Mouse (Mus musculus) embryonic facial prominence, embryonic 11.5 days (tissue): ENCODE data around the gene Grb10. TPM values are rescaled to one million over a fixed set of nuclear protein-coding genes. Genes with fewer than 3 reads are reported as not detected.
A peak's percentile ranks its signal among the peaks of the same experiment; 100 is the strongest.

Experiments
- ATAC-seq: fragments of 200-750 bp; cut with Nextera tagmentation; replicated peaks from 2 replicates; pipeline ENCODE4 v1.8.0; 2017; ENCODE audit warnings: low read depth; ENCODE audit not compliant: insufficient number of reproducible peaks, low FRiP score, low TSS enrichment
- DNase-seq: peaks from one replicate; pipeline ENCODE4 v3.0.0-alpha.2; 2015; ENCODE audit warnings: low spot score
- H3K27ac ChIP-seq: fragments of 300-500 bp; sonication (generic); replicated peaks from 2 replicates; pipeline ENCODE4 v1.5.1; 2014; ENCODE audit warnings: mild to moderate bottlenecking, low read depth, low read length, control low read depth
- H3K27me3 ChIP-seq: fragments of 300-500 bp; sonication (generic); 2 replicates; pipeline ENCODE4 v1.6.1; 2014; ENCODE audit warnings: mild to moderate bottlenecking, low read length, moderate library complexity, mixed read lengths; ENCODE audit not compliant: control insufficient read depth, insufficient read depth
- H3K36me3 ChIP-seq: fragments of 300-500 bp; sonication (generic); replicated peaks from 2 replicates; pipeline ENCODE4 v1.6.1; 2014; ENCODE audit warnings: low read depth, mild to moderate bottlenecking, low read length, moderate library complexity, mixed read lengths; ENCODE audit not compliant: control insufficient read depth, insufficient read depth
- H3K4me1 ChIP-seq: fragments of 300-500 bp; sonication (generic); 2 replicates; pipeline ENCODE4 v1.6.1; 2014; ENCODE audit warnings: low read length, mixed read lengths; ENCODE audit not compliant: control insufficient read depth, insufficient read depth
- H3K4me2 ChIP-seq: fragments of 300-500 bp; sonication (generic); 2 replicates; pipeline ENCODE4 v1.6.1; 2014; ENCODE audit warnings: low read depth, mild to moderate bottlenecking, control low read depth, low read length, moderate library complexity
- H3K4me3 ChIP-seq: fragments of 300-500 bp; sonication (generic); 2 replicates; pipeline ENCODE4 v1.5.1; 2014; ENCODE audit warnings: low read depth, low read length, control low read depth
- H3K9ac ChIP-seq: fragments of 300-500 bp; sonication (generic); replicated peaks from 2 replicates; pipeline ENCODE4 v1.6.1; 2014; ENCODE audit warnings: mild to moderate bottlenecking, control low read depth, low read length
- H3K9me3 ChIP-seq: fragments of 300-500 bp; sonication (generic); replicated peaks from 2 replicates; pipeline ENCODE4 v1.6.1; 2016; ENCODE audit warnings: mild to moderate bottlenecking, low read length, inconsistent platforms, mixed read lengths; ENCODE audit not compliant: control insufficient read depth
- WGBS: fragments of 180-500 bp; shearing (Covaris S2); extraction: QIAGEN DNeasy Blood & Tissue Kit; methylation state at CpG from one replicate; pipeline ENCODE4 v1.1.7; 2014; 5-methylcytosine and 5-hydroxymethylcytosine counted together
- polyA plus RNA-seq: library from polyadenylated mRNA; unstranded; fragments of >200 nt; fragmentation: Nextera tagmentation; extraction: Ambion mirVana; gene quantifications from 2 replicates; pipeline ENCODE4 v1.2.1, GENCODE M21; 2014

Gene Grb10
- polyA plus RNA-seq, 1 experiment from 2014 or later: 230 TPM

GRCm38 (mm10) chr11:12037075-12037686 lies 1.3 kb downstream of the Grb10 start:
- DNase-seq (peak; percentile 74), ATAC-seq (peak; percentile 84)
- Histone ChIP-seq H3K27ac (peak overlapping the region; percentile 92), H3K4me2 (peak overlapping the region; percentile 50), H3K4me3 (peak overlapping the region; percentile 73), H3K36me3 (no peaks in the 10 kb centered on the region), H3K9ac (peak overlapping the region; percentile 97), H3K27me3 (peaks cover 48% of the 10 kb centered on the region), H3K9me3 (no peaks in the 10 kb centered on the region), H3K4me1 (no peaks in the 10 kb centered on the region)
- WGBS: under 1% methylated on average over 52 of the region's 93 CpGs

GRCm38 (mm10) chr11:12035916-12036910 lies 2.3 kb downstream of the Grb10 start:
- no peaks in the 10 kb centered on the region for H3K36me3 ChIP-seq
- no peaks in the 10 kb centered on the region for H3K4me1 ChIP-seq
- H3K27me3 ChIP-seq: peaks cover 52% of the 10 kb centered on the region
- peak overlapping the region; percentile 15 for H3K4me2 ChIP-seq
- peak overlapping the region; percentile 73 for H3K4me3 ChIP-seq
- DNase-seq: peak; percentile 52
- ATAC-seq: no peak
- H3K9me3 ChIP-seq: no peaks in the 10 kb centered on the region
- peak overlapping the region; percentile 92 for H3K27ac ChIP-seq
- peak overlapping the region; percentile 97 for H3K9ac ChIP-seq
- WGBS: 2% methylated on average over 58 of the region's 65 CpGs

DNA sequence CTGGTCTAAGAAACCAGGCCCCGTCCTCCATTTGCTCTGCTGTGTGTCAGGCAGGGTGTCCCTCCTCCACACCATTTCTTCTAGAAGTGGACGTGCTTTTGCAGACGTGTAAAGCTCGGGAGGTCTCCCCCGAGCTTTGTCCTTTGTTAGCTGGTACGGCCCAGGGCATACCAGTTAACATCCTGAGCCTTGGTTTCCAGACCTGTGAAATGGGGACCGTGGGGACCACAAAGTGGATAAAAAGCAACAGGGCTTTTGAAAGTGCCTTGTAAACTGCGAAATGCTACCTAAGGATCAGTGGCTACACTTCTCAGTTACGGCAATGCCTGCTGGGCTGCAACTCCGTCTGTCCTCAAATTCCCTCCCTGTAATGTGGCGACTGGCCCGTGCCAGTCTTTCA lies 3.2 kb downstream of the Grb10 start:
- H3K27me3 ChIP-seq: peaks cover 50% of the 10 kb centered on the region
- H3K9ac ChIP-seq: peak overlapping the region; percentile 97
- peak overlapping the region; percentile 73 for H3K4me3 ChIP-seq
- 4% methylated on average over 12 of the region's 12 CpGs for WGBS
- H3K27ac ChIP-seq: peak overlapping the region; percentile 39; the same call in 1 of the 2 replicates
- no peaks in the 10 kb centered on the region for H3K9me3 ChIP-seq
- H3K4me2 ChIP-seq: peak overlapping the region; percentile 47
- DNase-seq (peak; percentile 46), ATAC-seq (no peak)
- no peaks in the 10 kb centered on the region for H3K36me3 ChIP-seq
- no peaks in the 10 kb centered on the region for H3K4me1 ChIP-seq

- Histone ChIP-seq H3K4me2 (peak overlapping the region; percentile 47), H3K9me3 (no peaks in the 10 kb centered on the region), H3K27ac (no peak overlapping the region), H3K36me3 (no peaks in the 10 kb centered on the region), H3K27me3 (peaks cover 47% of the 10 kb centered on the region), H3K4me1 (no peaks in the 10 kb centered on the region), H3K9ac (peak overlapping the region; percentile 97), H3K4me3 (peak overlapping the region; percentile 73)
- no peak for ATAC-seq
- WGBS: 42% methylated on average over 4 of the region's 4 CpGs
- DNase-seq: peak; percentile 30
These were observed 3.7 kb downstream of the Grb10 start for GRCm38 (mm10) chr11:12034781-12035180.

DNA sequence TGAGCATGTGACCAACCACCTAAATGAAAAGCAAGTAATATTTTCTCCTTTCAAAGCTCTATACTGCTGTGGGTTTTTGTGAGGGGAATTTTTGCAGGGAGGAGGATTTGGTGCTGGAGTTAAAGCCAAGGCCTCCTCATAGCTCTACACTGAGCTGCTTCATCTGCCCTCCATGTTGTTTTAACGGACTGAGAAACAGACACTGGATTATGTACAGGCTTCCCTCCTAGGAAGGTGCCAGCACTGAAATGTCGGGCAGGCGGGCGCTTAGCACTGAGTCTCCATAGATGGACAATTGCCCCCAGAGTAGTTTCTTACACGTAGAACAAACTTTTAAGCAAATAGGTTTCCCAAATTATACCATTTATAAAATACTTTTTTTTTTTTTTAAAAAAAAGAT lies 4.1 kb downstream of the Grb10 start:
- no peak overlapping the region for H3K27ac ChIP-seq
- peak; percentile 54 for DNase-seq
- peak overlapping the region; percentile 47 for H3K4me2 ChIP-seq
- 21% methylated on average over 5 of the region's 5 CpGs for WGBS
- peak overlapping the region; percentile 97 for H3K9ac ChIP-seq
- no peak for ATAC-seq
- H3K36me3 ChIP-seq: no peaks in the 10 kb centered on the region
- H3K27me3 ChIP-seq: peaks cover 44% of the 10 kb centered on the region
- no peaks in the 10 kb centered on the region for H3K9me3 ChIP-seq
- H3K4me1 ChIP-seq: no peaks in the 10 kb centered on the region
- H3K4me3 ChIP-seq: peak overlapping the region; percentile 73

DNA sequence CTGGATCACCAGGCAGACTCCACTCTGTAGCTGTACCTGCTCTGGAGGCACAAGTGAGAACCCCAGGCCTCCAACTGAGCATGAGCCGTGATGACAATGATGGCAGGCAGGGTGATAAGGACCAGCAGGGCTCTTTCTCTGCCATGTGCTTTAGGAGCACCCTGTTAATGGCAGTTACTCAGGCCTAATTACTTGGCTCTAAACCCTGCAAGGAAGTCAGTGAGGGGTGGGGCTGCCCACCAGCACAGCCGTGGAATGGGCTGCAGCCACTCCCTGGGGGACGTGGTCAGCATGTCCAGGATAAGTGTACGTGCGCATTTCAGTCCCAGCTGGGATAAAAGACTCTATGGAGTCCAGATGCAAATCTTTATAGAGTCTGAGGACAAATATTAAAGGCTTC lies 5.7 kb downstream of the Grb10 start:
- Histone ChIP-seq H3K36me3 (no peaks in the 10 kb centered on the region; the same call in 1 of the 2 replicates), H3K4me2 (peak overlapping the region; percentile 37), H3K27ac (no peak overlapping the region; the same call in 1 of the 2 replicates), H3K4me3 (peak overlapping the region; percentile 20), H3K27me3 (peaks cover 55% of the 10 kb centered on the region), H3K4me1 (no peaks in the 10 kb centered on the region), H3K9ac (0 out of 2 replicates have a peak overlapping the region, but pooled peaks have one; percentile 35), H3K9me3 (peaks cover 6% of the 10 kb centered on the region)
- DNase-seq (no peak), ATAC-seq (no peak)
- WGBS: 32% methylated on average over 5 of the region's 5 CpGs

DNA sequence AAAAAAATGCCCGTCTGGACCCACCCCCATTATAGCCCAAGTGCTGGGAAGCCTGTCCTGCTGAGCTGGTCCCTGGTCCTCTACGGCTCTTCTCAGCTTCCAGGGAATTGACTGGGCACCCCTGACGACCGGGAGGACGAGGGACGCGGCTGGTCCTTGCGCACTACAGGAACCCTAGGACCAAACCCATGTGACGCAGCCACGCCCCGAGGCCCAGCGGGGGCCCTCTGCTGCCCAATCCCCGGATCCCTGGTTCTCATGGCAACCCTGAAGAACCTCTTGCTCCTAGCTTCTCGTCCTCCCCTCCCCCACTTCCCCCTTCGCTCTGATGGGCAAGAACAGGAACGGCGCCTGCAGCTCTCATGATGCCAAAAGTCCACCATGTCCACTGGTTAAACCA lies 11.8 kb downstream of the Grb10 start:
- 40% methylated on average over 17 of the region's 17 CpGs for WGBS
- Histone ChIP-seq H3K9ac (no peak overlapping the region), H3K4me2 (peak overlapping the region; percentile 43), H3K27me3 (peaks cover 54% of the 10 kb centered on the region), H3K9me3 (peaks cover 25% of the 10 kb centered on the region), H3K4me3 (0 out of 2 replicates have a peak overlapping the region, but pooled peaks have one; percentile 7), H3K36me3 (peaks cover 8% of the 10 kb centered on the region), H3K27ac (no peak overlapping the region), H3K4me1 (no peaks in the 10 kb centered on the region; the same call in 1 of the 2 replicates)
- ATAC-seq (peak; percentile 32; the same call in 1 of the 2 replicates), DNase-seq (no peak)
